Mouse (Mus musculus) spleen, adult 2 months (tissue): ENCODE measurements around the gene Hoxb5. TPM values are rescaled to one million over a fixed set of nuclear protein-coding genes. Genes with fewer than 3 reads are reported as not detected.

ENCODE experiments used
- DNase-seq, 2 experiments: peaks; one replicate each; pipeline versions ENCODE4 v3.0.0 to v3.0.0-alpha.2; 2012 to 2021; ENCODE audit warnings: low spot score in 2 of 2, low read depth in 1 of 2
- H3K27ac ChIP-seq: fragments of 200-500 bp; 2 replicates; pipeline ENCODE4 v1.5.1; 2012; ENCODE audit warnings: low read length, inconsistent platforms; ENCODE audit not compliant: insufficient read depth
- H3K27me3 ChIP-seq: fragments of 200-500 bp; 2 replicates; pipeline ENCODE4 v1.6.1; 2012; ENCODE audit warnings: mild to moderate bottlenecking, moderate library complexity, low read length, inconsistent platforms; ENCODE audit not compliant: control insufficient read depth, insufficient read depth
- H3K36me3 ChIP-seq: fragments of 200-500 bp; 2 replicates; pipeline ENCODE4 v1.6.1; 2012; ENCODE audit warnings: mild to moderate bottlenecking, low read length, inconsistent platforms; ENCODE audit not compliant: control insufficient read depth, insufficient read depth
- H3K4me1 ChIP-seq: fragments of 200-500 bp; 2 replicates; pipeline ENCODE4 v1.6.1; 2011; ENCODE audit warnings: inconsistent platforms; ENCODE audit not compliant: control insufficient read depth, insufficient read depth, insufficient read length
- H3K4me3 ChIP-seq: fragments of 200-500 bp; 2 replicates; pipeline ENCODE4 v1.5.1; 2011; ENCODE audit warnings: mild to moderate bottlenecking, inconsistent platforms; ENCODE audit not compliant: insufficient read depth, insufficient read length; ENCODE audit errors: extremely low read depth
- CTCF ChIP-seq: fragments of 200-500 bp; IDR thresholded peaks from 2 replicates; pipeline ENCODE4 v1.5.1; 2011; ENCODE audit warnings: mild to moderate bottlenecking, inconsistent platforms; ENCODE audit not compliant: insufficient read depth, insufficient read length, insufficient replicate concordance; ENCODE audit errors: extremely low read depth
- POLR2A ChIP-seq: fragments of 200-500 bp; IDR thresholded peaks from 2 replicates; pipeline ENCODE4 v1.6.1; 2011; ENCODE audit warnings: low read depth, low read length, inconsistent platforms
- WGBS: fragments of 180-500 bp; shearing (Covaris S2); methylation state at CpG from one replicate; pipeline ENCODE4 v1.1.7; 2018; 5-methylcytosine and 5-hydroxymethylcytosine counted together
- polyA plus RNA-seq: library from polyadenylated mRNA; depleted of rRNA; stranded (reverse); fragments of >200 nt; gene quantifications from 2 replicates; pipeline ENCODE4 v1.2.3, GENCODE M21; 2012

The Hoxb5 gene
- polyA plus RNA-seq, 1 experiment: 0.37 TPM

GRCm38 (mm10) chr11:96259511-96259910, 43.6 kb upstream of the Hoxb5 start:
- TF ChIP-seq POLR2A (no peak), CTCF (no peak)
- Histone ChIP-seq H3K27me3 (peaks cover 14% of the 10 kb centered on the region; the same call in 1 of the 2 replicates), H3K36me3 (no peaks in the 10 kb centered on the region), H3K4me1 (no peaks in the 10 kb centered on the region), H3K4me3 (no peak overlapping the region), H3K27ac (no peak overlapping the region)
- DNase-seq: no peak
- WGBS: 0% methylated on average over 1 of the region's 1 CpGs

- no peak for DNase-seq
- Histone ChIP-seq H3K4me1 (no peaks in the 10 kb centered on the region), H3K27me3 (peaks cover 12% of the 10 kb centered on the region), H3K27ac (no peak overlapping the region), H3K4me3 (no peak overlapping the region), H3K36me3 (no peaks in the 10 kb centered on the region)
- TF ChIP-seq POLR2A (no peak), CTCF (no peak)
- WGBS: 36% methylated on average over 23 of the region's 23 CpGs
These were observed 42.7 kb upstream of the Hoxb5 start for GRCm38 (mm10) chr11:96260310-96260970.

- no peak overlapping the region for H3K27ac ChIP-seq
- H3K36me3 ChIP-seq: no peaks in the 10 kb centered on the region
- H3K4me1 ChIP-seq: no peaks in the 10 kb centered on the region
- peak; percentile 59; the same call in 1 of the 2 replicates for TF ChIP-seq CTCF
- no peak for TF ChIP-seq POLR2A
- 9% methylated on average over 24 of the region's 24 CpGs for WGBS
- H3K4me3 ChIP-seq: no peak overlapping the region
- peaks cover 6% of the 10 kb centered on the region for H3K27me3 ChIP-seq
- DNase-seq: peak in 1 of 2 experiments; percentile 29
These were observed 41.7 kb upstream of the Hoxb5 start for GRCm38 (mm10) chr11:96261323-96261890.

- DNase-seq: no peak
- H3K27me3 ChIP-seq: peaks cover 8% of the 10 kb centered on the region
These were observed 40.8 kb upstream of the Hoxb5 start for GRCm38 (mm10) chr11:96262262-96262830.

GRCm38 (mm10) chr11:96263636-96264389, 39.3 kb upstream of the Hoxb5 start:
- WGBS: 34% methylated on average over 33 of the region's 33 CpGs
- DNase-seq: no peak
- TF ChIP-seq POLR2A (no peak), CTCF (no peak)
- H3K4me3 ChIP-seq: no peak overlapping the region
- no peaks in the 10 kb centered on the region for H3K36me3 ChIP-seq
- H3K27me3 ChIP-seq: peaks cover 14% of the 10 kb centered on the region
- no peak overlapping the region for H3K27ac ChIP-seq
- H3K4me1 ChIP-seq: no peaks in the 10 kb centered on the region

More at GRCm38 (mm10) chr11:96262262-96262830, 40.8 kb upstream of the Hoxb5 start:
- Histone ChIP-seq H3K4me1 (no peaks in the 10 kb centered on the region), H3K36me3 (no peaks in the 10 kb centered on the region), H3K4me3 (no peak overlapping the region), H3K27ac (no peak overlapping the region)
- WGBS: 62% methylated on average over 6 of the region's 6 CpGs
- no peak for TF ChIP-seq POLR2A
- no peak for TF ChIP-seq CTCF

GRCm38 (mm10) chr11:96264390-96265020, 38.6 kb upstream of the Hoxb5 start:
- peaks cover 14% of the 10 kb centered on the region for H3K27me3 ChIP-seq

More at GRCm38 (mm10) chr11:96264390-96265020, 38.6 kb upstream of the Hoxb5 start:
- no peaks in the 10 kb centered on the region for H3K4me1 ChIP-seq
- no peak for DNase-seq
- H3K27ac ChIP-seq: no peak overlapping the region
- 74% methylated on average over 8 of the region's 8 CpGs for WGBS
- no peak overlapping the region for H3K4me3 ChIP-seq
- TF ChIP-seq POLR2A (no peak), CTCF (no peak)
- H3K36me3 ChIP-seq: no peaks in the 10 kb centered on the region
